Mouse (Mus musculus): Measurements from ENCODE around the gene Trio.

DNA sequence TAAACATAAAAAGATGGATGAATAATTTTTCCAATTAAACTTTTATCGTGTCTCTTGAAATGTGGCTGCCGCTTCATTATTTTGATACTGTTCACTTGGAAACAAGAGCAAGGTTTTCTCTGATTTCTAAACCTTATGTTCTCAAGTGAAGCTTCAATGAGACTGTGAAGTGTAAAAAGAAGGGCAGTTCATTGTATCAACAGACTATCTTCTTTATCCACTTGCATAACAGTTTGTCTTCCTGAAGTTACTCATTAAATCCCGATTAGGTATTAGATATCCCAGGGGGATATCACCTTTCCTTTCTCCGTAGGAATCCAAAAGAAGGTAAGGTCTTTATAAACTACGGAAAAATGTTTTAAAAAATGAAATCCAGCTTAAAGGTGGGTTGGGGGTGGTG lies 44.6 kb upstream of the Trio start:
- no peak for TF ChIP-seq CTCF (IDR thresholded peaks at IDR 0.05; ENCODE audit: low read depth, low read length)
- no peak for TF ChIP-seq POLR2A (IDR thresholded peaks at IDR 0.05; ENCODE audit: borderline replicate concordance, low read depth, low read length)
